Mouse (Mus musculus) hindbrain, embryonic 15.5 days (tissue): Measurements from ENCODE around the gene Creb3. TPM values are rescaled to one million over a fixed set of nuclear protein-coding genes. Genes with fewer than 3 reads are reported as not detected.

Experiments
- ATAC-seq: fragments of 200-750 bp; cut with Nextera tagmentation; 2 replicates; pipeline ENCODE4 v1.8.0; 2017; ENCODE audit warnings: low read depth, moderate number of reproducible peaks, moderate TSS enrichment; ENCODE audit not compliant: low FRiP score
- H3K27ac ChIP-seq: fragments of 300-500 bp; sonication (generic); replicated peaks from 2 replicates; pipeline ENCODE4 v1.5.1; 2015; ENCODE audit warnings: mild to moderate bottlenecking, inconsistent platforms
- H3K27me3 ChIP-seq: fragments of 300-500 bp; sonication (generic); 2 replicates; pipeline ENCODE4 v1.6.1; 2015; ENCODE audit warnings: control low read depth, inconsistent platforms
- H3K36me3 ChIP-seq: fragments of 300-500 bp; sonication (generic); 2 replicates; pipeline ENCODE4 v1.6.1; 2015; ENCODE audit warnings: control low read depth, inconsistent platforms
- H3K4me1 ChIP-seq: fragments of 300-500 bp; sonication (generic); replicated peaks from 2 replicates; pipeline ENCODE4 v1.6.1; 2015; ENCODE audit warnings: control low read depth, inconsistent platforms
- H3K4me2 ChIP-seq: fragments of 300-500 bp; sonication (generic); 2 replicates; pipeline ENCODE4 v1.6.1; 2015; ENCODE audit warnings: moderate library complexity, mild to moderate bottlenecking, inconsistent platforms
- H3K4me3 ChIP-seq: fragments of 300-500 bp; sonication (generic); 2 replicates; pipeline ENCODE4 v1.5.1; 2015; ENCODE audit warnings: mild to moderate bottlenecking, inconsistent platforms
- H3K9ac ChIP-seq: fragments of 300-500 bp; sonication (generic); 2 replicates; pipeline ENCODE4 v1.6.1; 2015; ENCODE audit warnings: inconsistent platforms
- H3K9me3 ChIP-seq: fragments of 300-500 bp; sonication (generic); 2 replicates; pipeline ENCODE4 v1.6.1; 2016; ENCODE audit warnings: control low read depth, inconsistent platforms
- WGBS: fragments of 180-500 bp; shearing (Covaris S2); methylation state at CpG from one replicate; pipeline ENCODE4 v1.1.7; 2015; 5-methylcytosine and 5-hydroxymethylcytosine counted together
- polyA plus RNA-seq: library from polyadenylated mRNA; unstranded; fragments of >200 nt; fragmentation: Nextera tagmentation; extraction: Ambion mirVana; gene quantifications from 2 replicates; pipeline ENCODE4 v1.2.1, GENCODE M21; 2015

The Creb3 gene
- polyA plus RNA-seq: 76.8 and 79.5 TPM in 2 replicates

DNA sequence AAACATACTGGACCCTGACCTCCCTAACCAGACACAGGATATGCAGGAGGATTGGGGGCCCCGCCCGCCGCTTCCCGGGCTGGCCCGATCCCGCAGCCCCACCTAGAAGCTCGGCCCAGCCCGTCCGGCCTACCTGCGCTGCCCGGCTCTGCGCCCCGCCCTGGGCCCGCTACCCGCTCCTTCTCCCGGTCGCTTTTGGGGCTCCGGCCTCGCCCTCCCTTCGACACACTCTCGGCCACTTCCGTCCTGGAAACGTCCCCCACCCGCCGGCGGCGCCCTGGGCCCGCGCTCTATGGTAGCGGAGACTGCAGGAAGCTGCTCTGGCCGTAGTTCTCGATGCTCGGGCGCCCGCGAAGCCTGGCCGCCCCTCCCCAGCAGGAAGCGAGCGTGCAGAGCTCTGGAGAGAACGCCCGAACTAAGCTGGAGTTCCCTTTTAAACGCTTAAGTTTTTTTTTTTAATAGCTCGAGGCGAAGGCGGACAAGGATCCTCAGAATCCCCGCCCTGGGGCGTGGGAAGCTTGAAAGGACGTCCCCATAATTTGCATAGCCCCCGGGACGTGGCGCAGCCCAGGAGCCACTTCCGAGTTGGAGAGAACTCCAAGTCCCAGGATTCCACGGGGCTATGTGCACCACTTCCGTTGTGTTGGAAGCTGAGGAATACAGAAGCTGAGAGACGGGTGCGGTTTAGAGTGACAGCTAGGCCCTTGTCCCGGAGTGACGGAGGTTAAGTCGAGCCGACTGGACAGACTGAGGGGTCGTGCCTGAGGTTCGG lies at the start of gene Creb3, which contains the start of gene Tln1:
Creb3 (plus strand) TSS at position 336 of the 772 bp plus-strand sequence.
Tln1 (minus strand) TSS at position 695 of the 772 bp plus-strand sequence.
- peak; percentile 96 for ATAC-seq
- H3K4me2 ChIP-seq: peak within 1 kb of the TSS; percentile 87
- H3K9me3 ChIP-seq: no peaks in the 10 kb centered on the region
- peaks cover 32% of the 10 kb centered on the region for H3K36me3 ChIP-seq
- peaks cover 49% of the 10 kb centered on the region for H3K4me1 ChIP-seq
- peak within 1 kb of the TSS; percentile 98 for H3K27ac ChIP-seq
- H3K27me3 ChIP-seq: no peaks in the 10 kb centered on the region
- peak within 1 kb of the TSS; percentile 93 for H3K9ac ChIP-seq
- under 1% methylated on average over 61 of the region's 62 CpGs for WGBS
- H3K4me3 ChIP-seq: peak within 1 kb of the TSS; percentile 88

DNA sequence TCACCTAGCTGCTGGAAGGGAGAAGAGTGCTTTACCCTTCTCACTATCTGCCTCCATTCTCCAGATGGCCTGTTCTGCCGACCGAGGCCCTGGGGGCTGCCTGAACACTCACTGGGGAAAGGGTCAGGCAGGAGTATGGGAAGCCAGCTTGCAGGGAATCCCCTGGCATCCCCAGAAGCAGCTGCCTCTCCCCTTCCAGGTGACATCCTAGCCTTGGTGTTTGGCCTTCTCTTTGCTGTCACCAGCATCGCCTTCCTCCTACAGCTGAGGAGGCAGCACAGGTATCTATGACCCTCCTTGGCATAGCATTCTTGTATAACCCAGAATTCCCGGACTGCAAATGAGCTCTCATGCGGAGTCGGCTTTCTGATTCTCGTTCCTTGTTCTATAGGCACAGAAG lies 49.5 kb upstream of the Creb3 start:
- H3K4me2 ChIP-seq: no peak overlapping the region
- no peak overlapping the region for H3K4me3 ChIP-seq
- no peaks in the 10 kb centered on the region for H3K36me3 ChIP-seq
- no peaks in the 10 kb centered on the region for H3K9me3 ChIP-seq
- peaks cover 14% of the 10 kb centered on the region for H3K27me3 ChIP-seq
- ATAC-seq: no peak
- no peak overlapping the region for H3K27ac ChIP-seq
- peaks cover 13% of the 10 kb centered on the region for H3K4me1 ChIP-seq
- no peak overlapping the region for H3K9ac ChIP-seq
- WGBS: 72% methylated on average over 7 of the region's 7 CpGs

DNA sequence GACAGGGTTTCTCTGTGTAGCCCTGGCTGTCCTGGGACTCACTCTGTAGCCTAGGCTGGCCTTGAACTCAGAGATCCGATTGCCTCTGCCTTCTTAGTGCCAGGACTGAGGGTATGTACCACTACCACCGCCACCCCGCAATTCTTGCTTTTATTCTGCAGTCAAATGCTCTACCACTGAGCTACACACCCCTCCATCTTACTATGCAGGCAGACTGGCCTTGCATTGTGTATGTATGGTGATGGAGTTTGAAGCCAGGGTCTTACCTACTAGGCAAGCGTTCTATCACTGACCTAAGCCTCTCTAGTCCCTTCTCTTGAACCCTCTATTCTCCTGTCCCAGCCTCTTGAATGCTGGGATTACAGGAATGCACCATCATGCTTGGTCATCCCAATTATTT lies 48.8 kb upstream of the Creb3 start:
- H3K4me2 ChIP-seq: no peak overlapping the region
- peaks cover 8% of the 10 kb centered on the region for H3K27me3 ChIP-seq
- H3K4me1 ChIP-seq: peaks cover 7% of the 10 kb centered on the region
- WGBS: 91% methylated on average over 4 of the region's 4 CpGs
- no peak overlapping the region for H3K27ac ChIP-seq
- no peak for ATAC-seq
- H3K9me3 ChIP-seq: no peaks in the 10 kb centered on the region
- no peak overlapping the region for H3K9ac ChIP-seq
- no peaks in the 10 kb centered on the region for H3K36me3 ChIP-seq
- no peak overlapping the region for H3K4me3 ChIP-seq

DNA sequence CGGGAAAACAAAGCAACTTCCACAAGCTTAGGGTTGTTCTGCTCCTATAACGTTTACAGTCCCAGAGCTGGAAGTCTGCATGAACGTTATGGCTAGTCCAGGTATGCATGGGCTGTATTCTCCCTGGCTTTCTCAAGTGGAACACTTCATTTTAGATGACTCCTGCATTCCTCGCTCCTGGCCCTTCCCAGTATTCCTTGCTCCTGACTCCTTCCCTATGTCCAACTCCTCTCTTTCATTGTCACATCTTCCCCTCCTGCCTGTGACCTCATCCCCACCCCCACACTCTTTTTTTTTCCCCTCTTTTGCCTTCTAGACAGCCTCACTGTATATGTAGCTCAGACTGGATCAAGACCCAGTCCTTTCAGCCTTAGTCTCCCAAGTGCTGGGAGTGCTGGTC lies 48.3 kb upstream of the Creb3 start:
- ATAC-seq: no peak
- no peak overlapping the region for H3K4me2 ChIP-seq
- no peaks in the 10 kb centered on the region for H3K9me3 ChIP-seq
- H3K27ac ChIP-seq: no peak overlapping the region
- WGBS: 85% methylated on average over 4 of the region's 4 CpGs
- H3K36me3 ChIP-seq: no peaks in the 10 kb centered on the region
- no peak overlapping the region for H3K4me3 ChIP-seq
- H3K27me3 ChIP-seq: peaks cover 6% of the 10 kb centered on the region
- H3K9ac ChIP-seq: no peak overlapping the region
- peaks cover 6% of the 10 kb centered on the region; the same call in 1 of the 2 replicates for H3K4me1 ChIP-seq

DNA sequence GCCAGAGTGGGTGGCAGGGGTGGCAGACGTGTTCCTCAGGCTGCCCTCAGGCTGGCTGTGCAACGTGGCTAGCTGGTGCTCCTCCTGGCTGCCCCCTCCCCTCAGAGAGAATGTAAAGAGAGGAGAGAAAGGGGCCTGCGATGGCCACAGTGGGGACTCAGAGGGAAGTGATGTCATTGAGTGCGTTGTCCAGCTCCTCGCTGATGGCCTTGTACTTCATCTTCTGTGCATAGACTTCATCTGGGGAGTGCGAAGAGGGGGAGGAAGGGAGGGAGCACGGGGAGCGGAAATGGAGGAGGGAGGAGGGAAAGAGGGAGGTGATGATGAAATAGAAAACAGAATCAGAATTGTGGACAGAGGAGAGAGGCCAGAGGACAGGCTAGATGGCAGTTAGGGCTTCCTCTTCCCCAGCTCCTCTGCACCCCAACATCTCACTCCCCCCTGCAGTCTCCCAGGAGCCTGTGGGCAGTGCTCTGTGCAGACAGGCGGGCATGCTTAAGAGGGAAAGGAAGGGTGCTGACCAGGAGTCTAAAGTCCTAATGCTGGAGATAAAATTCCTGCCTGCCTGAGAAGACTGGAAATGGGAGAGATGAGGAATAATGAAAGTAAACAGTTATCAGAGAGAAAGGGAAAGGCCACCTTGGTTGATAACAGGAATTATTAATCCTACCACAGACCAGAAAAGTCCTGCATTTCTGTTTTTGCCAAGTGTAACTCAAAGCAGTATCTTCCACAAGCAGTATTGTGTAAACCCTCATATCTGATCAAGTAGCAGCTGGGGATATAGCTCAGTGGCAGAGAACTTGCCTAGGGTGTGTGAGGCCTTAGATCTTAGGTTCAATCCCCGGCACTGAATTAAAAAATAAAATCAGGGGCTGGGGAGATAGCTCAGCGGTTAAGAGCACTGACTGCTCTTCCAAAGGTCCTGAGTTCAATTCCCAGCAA lies 46.1 kb upstream of the Creb3 start:
- Histone ChIP-seq H3K27me3 (peaks cover 5% of the 10 kb centered on the region; the same call in 1 of the 2 replicates), H3K4me1 (peaks cover 11% of the 10 kb centered on the region; the same call in 1 of the 2 replicates), H3K4me2 (no peak overlapping the region), H3K9ac (no peak overlapping the region), H3K9me3 (no peaks in the 10 kb centered on the region), H3K27ac (no peak overlapping the region), H3K4me3 (no peak overlapping the region), H3K36me3 (no peaks in the 10 kb centered on the region)
- 75% methylated on average over 11 of the region's 11 CpGs for WGBS
- no peak for ATAC-seq

DNA sequence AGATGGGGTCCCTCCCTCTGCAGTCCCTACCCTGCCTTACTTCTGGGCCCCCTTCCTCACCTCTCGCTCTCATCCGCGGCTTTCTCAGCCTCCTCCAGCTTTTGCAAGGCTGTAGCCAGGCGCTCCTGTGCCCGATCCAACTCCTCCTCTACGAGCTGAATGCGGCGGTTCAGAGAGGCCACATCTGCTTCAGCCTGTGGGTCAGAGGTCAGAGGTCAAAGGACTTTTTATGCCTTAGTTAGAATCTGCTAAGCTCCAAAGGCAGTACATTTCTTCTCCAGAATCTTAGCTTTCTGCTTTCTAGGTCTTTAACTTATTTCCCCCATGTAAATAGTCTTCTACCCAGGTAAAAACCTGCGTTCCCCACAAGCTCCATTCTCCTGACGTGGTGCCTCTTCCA lies 42.6 kb upstream of the Creb3 start:
- peak overlapping the region; percentile 47 for H3K4me2 ChIP-seq
- H3K9ac ChIP-seq: no peak overlapping the region
- peaks cover 26% of the 10 kb centered on the region for H3K4me1 ChIP-seq
- peaks cover 34% of the 10 kb centered on the region for H3K27me3 ChIP-seq
- no peaks in the 10 kb centered on the region for H3K9me3 ChIP-seq
- no peak overlapping the region for H3K27ac ChIP-seq
- H3K36me3 ChIP-seq: no peaks in the 10 kb centered on the region
- peak overlapping the region; percentile 18; the same call in 1 of the 2 replicates for H3K4me3 ChIP-seq
- WGBS: 14% methylated on average over 10 of the region's 10 CpGs
- ATAC-seq: no peak

DNA sequence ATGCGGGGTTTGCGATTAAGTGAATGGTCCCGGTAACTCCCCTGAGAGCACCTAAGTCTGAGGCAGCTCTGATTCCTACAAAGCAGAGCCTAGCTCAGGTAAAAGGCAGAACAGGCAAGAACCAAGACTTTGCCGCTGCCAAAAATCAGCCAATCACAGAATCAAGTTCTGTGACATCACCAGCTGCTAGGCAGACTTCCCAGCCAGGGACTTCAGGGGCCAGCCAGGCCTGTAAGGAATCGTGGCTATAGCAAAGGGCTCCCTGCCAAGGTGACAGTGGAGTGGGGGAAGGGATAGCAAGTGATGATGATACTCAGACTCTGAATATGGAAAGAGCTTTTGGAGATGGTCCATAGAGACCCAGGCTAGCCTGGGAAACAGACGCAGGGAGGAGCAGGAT lies 42.2 kb upstream of the Creb3 start:
- Histone ChIP-seq H3K4me1 (peaks cover 26% of the 10 kb centered on the region), H3K9ac (no peak overlapping the region), H3K4me3 (peak overlapping the region; percentile 18; the same call in 1 of the 2 replicates), H3K27ac (no peak overlapping the region), H3K36me3 (no peaks in the 10 kb centered on the region), H3K4me2 (peak overlapping the region; percentile 47), H3K27me3 (peaks cover 34% of the 10 kb centered on the region), H3K9me3 (no peaks in the 10 kb centered on the region)
- ATAC-seq: peak; percentile 69; the same call in 1 of the 2 replicates
- 12% methylated on average over 6 of the region's 6 CpGs for WGBS

DNA sequence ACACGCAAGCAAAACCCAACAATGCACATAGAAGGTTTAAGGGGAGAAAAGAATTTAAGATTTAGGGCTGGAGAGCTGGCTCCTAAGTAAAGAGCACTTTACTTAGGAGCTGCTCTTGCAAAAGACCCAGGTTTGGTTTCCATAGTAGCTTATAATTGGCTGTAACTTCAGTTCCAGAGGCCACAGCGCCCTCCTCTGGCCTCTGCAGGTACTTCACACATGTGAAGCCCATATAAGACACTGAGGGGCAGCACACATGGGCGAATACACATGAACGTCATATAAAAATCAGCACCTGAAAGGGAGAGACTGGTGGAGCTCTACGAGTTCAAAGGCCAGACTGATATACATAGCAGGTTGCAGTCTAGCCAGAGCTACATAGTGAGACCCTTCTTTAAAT lies 34.3 kb upstream of the Creb3 start:
- Histone ChIP-seq H3K27me3 (peaks cover 27% of the 10 kb centered on the region), H3K36me3 (peaks cover 15% of the 10 kb centered on the region), H3K4me2 (no peak overlapping the region), H3K9ac (no peak overlapping the region), H3K4me1 (peaks cover 14% of the 10 kb centered on the region), H3K9me3 (no peaks in the 10 kb centered on the region), H3K4me3 (no peak overlapping the region), H3K27ac (no peak overlapping the region)
- ATAC-seq: no peak
- 65% methylated on average over 5 of the region's 5 CpGs for WGBS

DNA sequence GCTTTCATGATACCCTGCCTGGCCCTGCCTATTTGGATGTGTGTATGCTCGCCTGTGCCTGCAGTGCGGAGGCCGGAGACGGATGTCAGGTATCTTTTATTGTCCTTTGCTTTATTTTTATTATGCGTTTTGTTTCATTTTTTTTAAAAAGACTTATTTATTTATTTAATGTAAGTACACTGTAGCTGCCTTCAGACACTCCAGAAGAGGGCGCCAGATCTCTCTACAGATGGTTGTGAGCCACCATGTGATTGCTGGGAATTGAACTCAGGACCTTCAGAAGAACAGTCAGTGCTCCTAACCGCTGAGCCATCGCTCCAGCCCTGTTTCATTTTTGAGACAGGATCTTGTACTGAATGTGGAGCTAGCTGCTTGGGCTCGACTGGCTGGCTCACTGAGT lies 33.6 kb upstream of the Creb3 start:
- 78% methylated on average over 9 of the region's 9 CpGs for WGBS
- no peaks in the 10 kb centered on the region for H3K9me3 ChIP-seq
- peaks cover 21% of the 10 kb centered on the region for H3K27me3 ChIP-seq
- no peak overlapping the region for H3K9ac ChIP-seq
- H3K4me2 ChIP-seq: no peak overlapping the region
- peaks cover 21% of the 10 kb centered on the region for H3K36me3 ChIP-seq
- H3K27ac ChIP-seq: no peak overlapping the region
- no peak for ATAC-seq
- no peak overlapping the region for H3K4me3 ChIP-seq
- peaks cover 10% of the 10 kb centered on the region for H3K4me1 ChIP-seq

DNA sequence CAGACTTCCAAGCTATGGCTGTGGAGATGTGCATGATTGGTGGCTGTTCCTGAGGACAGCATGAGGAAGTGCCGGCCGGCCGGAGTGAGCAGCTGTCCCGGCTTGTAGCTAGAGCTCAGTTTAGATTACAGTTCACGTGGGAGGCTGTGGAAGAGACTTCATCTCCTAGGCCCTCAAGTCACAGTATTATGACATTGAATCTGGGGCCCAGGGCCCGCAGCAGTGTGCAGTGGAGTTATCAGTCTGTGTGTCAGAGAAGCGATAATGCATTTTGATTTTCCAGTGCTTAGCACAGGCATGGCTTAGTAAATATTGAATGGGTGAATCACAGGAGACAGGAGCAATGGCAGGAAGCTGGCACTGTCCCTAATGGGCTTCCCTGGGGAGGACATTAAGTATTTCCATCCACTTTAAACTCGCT lies 32.0 kb upstream of the Creb3 start:
- H3K27ac ChIP-seq: no peak overlapping the region
- peaks cover 36% of the 10 kb centered on the region for H3K36me3 ChIP-seq
- no peak overlapping the region for H3K4me3 ChIP-seq
- H3K9ac ChIP-seq: no peak overlapping the region
- H3K9me3 ChIP-seq: no peaks in the 10 kb centered on the region
- H3K4me2 ChIP-seq: no peak overlapping the region
- 56% methylated on average over 8 of the region's 8 CpGs for WGBS
- ATAC-seq: no peak
- H3K4me1 ChIP-seq: no peaks in the 10 kb centered on the region
- peaks cover 14% of the 10 kb centered on the region for H3K27me3 ChIP-seq

DNA sequence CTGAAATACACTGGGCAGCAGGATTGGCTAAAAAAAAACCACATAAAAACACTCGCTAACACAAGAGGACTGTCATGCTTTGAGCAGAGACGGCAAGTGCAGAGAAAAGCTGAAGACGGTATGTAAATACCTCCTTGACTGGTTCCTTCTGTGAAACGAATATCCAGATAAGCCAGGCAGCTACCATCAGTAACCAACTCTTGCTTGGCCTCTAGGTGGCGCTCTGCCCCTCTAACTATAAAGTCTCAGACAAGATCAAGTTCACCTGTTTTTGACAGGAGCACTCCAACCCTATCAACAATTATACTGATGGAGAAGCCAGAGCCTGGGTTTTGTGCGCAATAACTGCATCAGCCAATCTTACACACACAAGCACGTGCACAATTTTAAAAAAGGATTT lies 31.6 kb upstream of the Creb3 start:
- Histone ChIP-seq H3K9ac (no peak overlapping the region), H3K27ac (no peak overlapping the region), H3K4me3 (no peak overlapping the region), H3K4me2 (no peak overlapping the region), H3K27me3 (peaks cover 10% of the 10 kb centered on the region), H3K4me1 (no peaks in the 10 kb centered on the region), H3K9me3 (no peaks in the 10 kb centered on the region), H3K36me3 (peaks cover 40% of the 10 kb centered on the region)
- WGBS: 22% methylated on average over 7 of the region's 7 CpGs
- ATAC-seq: no peak

DNA sequence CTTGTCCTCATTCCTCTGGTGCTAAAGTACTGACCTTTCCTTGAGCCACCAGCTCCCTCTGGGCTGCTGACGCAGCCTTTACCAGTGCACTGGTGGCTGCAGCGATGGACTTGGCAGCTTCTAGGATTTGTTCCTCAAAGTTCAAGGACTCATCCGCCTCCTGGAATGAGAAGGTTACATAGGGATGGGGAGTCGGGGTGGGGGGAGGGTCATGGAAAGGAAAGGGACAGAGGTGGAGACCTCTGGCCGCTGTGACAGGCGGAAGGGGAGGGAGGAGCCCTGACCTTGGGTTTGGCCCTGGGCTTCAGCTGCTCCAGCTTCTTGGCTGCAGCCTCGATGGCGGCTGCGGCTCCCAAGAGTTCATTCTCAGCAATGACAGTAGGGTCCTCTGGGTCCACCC lies 28.9 kb upstream of the Creb3 start:
- Histone ChIP-seq H3K4me3 (no peak overlapping the region), H3K9ac (no peak overlapping the region), H3K9me3 (no peaks in the 10 kb centered on the region), H3K4me1 (no peaks in the 10 kb centered on the region), H3K36me3 (peaks cover 64% of the 10 kb centered on the region), H3K4me2 (no peak overlapping the region), H3K27ac (no peak overlapping the region), H3K27me3 (no peaks in the 10 kb centered on the region)
- WGBS: 84% methylated on average over 9 of the region's 9 CpGs
- no peak for ATAC-seq
